Mouse (Mus musculus) kidney, adult 2 months (tissue): ENCODE data around the gene Nfe2l2.

ENCODE experiments used
- CTCF ChIP-seq: fragments of 200-500 bp; conservative IDR thresholded peaks from 2 replicates; pipeline ENCODE4 v1.5.1; 2011; ENCODE audit warnings: low read depth, mild to moderate bottlenecking, control low read depth, low read length, moderate library complexity, mixed read lengths; ENCODE audit not compliant: insufficient read depth, insufficient read length
- POLR2A ChIP-seq: fragments of 200-500 bp; IDR thresholded peaks from one replicate; pipeline ENCODE4 v1.6.1; 2011; ENCODE audit warnings: low read depth, low read length, control low read depth

DNA sequence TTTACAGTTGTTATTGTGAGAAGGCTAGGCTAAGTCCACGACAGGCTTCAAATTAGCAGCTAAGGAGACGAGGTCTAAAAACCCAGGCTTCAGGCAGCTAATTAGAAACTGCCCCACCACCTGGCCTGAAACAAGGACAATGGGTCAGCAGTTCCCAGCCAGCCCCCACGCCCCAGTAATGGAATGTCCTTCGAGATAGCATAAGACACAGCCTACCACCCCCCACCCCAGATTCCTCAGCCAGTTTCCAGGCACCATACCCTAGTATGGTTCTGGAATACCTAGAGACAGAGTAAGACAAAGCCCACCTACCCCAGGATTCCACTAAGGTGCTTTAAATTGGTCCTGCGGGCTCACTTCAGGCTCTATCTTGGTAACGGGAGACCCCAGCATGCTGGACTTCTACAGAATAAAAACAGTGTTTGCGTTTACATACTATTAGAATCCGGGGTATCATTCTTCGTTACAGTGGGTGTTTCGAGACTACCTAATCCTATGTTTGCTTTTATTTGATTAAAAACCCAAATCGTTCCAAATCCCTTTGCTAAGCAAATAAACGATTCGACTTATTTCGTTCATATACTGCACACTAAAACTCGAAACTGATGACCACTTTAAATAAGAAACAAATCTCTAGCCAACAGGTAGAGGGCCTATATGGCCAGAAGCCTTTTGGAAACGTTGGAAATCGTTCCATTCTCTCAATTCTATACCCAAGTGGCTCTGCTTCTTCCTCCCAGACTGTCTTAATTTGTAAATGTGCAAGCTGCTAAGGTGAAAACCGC lies 46.3 kb downstream of the Nfe2l2 start:
- no peak for TF ChIP-seq CTCF
- TF ChIP-seq POLR2A = no peak
